Mouse (Mus musculus): ENCODE results near the gene Erg. TPM values are rescaled to one million over a fixed set of nuclear protein-coding genes. Genes with fewer than 3 reads are reported as not detected.

Erg gene
- polyA plus RNA-seq, 1 experiment: 1.9 TPM

Other genes starting within 250 kb of the Erg start
- gene Ets2, start 115.5 kb upstream of the Erg start, polyA plus RNA-seq (2012; rRNA removed): 53.2 and 60.4 TPM in 2 replicates

All from large intestine, adult 2 months (tissue).